Mouse (Mus musculus) right cerebral cortex, postnatal 25 days (tissue): ENCODE results near the gene Gpr179.

Experiments used
- DNase-seq: peaks from one replicate; pipeline ENCODE4 v3.0.0; 2022

The Gpr179 gene

GRCm38 (mm10) chr11:97352027-97352684 lies at the start of gene Gpr179:
TSS of gene Gpr179 (minus strand) at chr11:97352077.
- DNase-seq = no peak

GRCm38 (mm10) chr11:97401082-97401481 lies 49.2 kb upstream of the Gpr179 start:
- DNase-seq = peak; percentile 79

- peak; percentile 77 for DNase-seq
These were observed 48.3 kb upstream of the Gpr179 start for GRCm38 (mm10) chr11:97399958-97400710.

GRCm38 (mm10) chr11:97398506-97398905 lies 46.6 kb upstream of the Gpr179 start:
- DNase-seq = no peak

- DNase-seq = peak; percentile 73
These were observed 42.3 kb upstream of the Gpr179 start for GRCm38 (mm10) chr11:97394146-97394545.

- no peak for DNase-seq
These were observed 41.8 kb upstream of the Gpr179 start for GRCm38 (mm10) chr11:97393658-97394057.

GRCm38 (mm10) chr11:97389127-97389526 lies 37.2 kb upstream of the Gpr179 start:
- no peak for DNase-seq

GRCm38 (mm10) chr11:97387811-97388210 lies 35.9 kb upstream of the Gpr179 start:
- no peak for DNase-seq

GRCm38 (mm10) chr11:97383764-97384163 lies 31.9 kb upstream of the Gpr179 start:
- no peak for DNase-seq

- DNase-seq = no peak
These were observed 31.1 kb upstream of the Gpr179 start for GRCm38 (mm10) chr11:97383017-97383416.

GRCm38 (mm10) chr11:97380036-97380435 lies 28.2 kb upstream of the Gpr179 start:
- DNase-seq = no peak

GRCm38 (mm10) chr11:97373402-97373801 lies 21.5 kb upstream of the Gpr179 start:
- no peak for DNase-seq

GRCm38 (mm10) chr11:97372159-97372864 lies 20.4 kb upstream of the Gpr179 start:
- no peak for DNase-seq

GRCm38 (mm10) chr11:97370329-97371091 lies 18.6 kb upstream of the Gpr179 start:
- DNase-seq = peak; percentile 64

- DNase-seq = no peak
These were observed 16.6 kb upstream of the Gpr179 start for GRCm38 (mm10) chr11:97368501-97368900.

GRCm38 (mm10) chr11:97365556-97365955 lies 13.7 kb upstream of the Gpr179 start:
- no peak for DNase-seq

- no peak for DNase-seq
These were observed 11.7 kb upstream of the Gpr179 start for GRCm38 (mm10) chr11:97363644-97363995.

- DNase-seq = peak; percentile 41
These were observed 11.2 kb upstream of the Gpr179 start for GRCm38 (mm10) chr11:97362943-97363643.

- peak; percentile 44 for DNase-seq
These were observed 10.7 kb upstream of the Gpr179 start for GRCm38 (mm10) chr11:97362649-97362942.

- peak; percentile 95 for DNase-seq
These were observed 10.2 kb upstream of the Gpr179 start, which contains the start of gene Socs7 for GRCm38 (mm10) chr11:97361948-97362648. TSS of gene Socs7 (plus strand) at chr11:97362551.

- DNase-seq = peak; percentile 61
These were observed 5.8 kb upstream of the Gpr179 start for GRCm38 (mm10) chr11:97357663-97358062.

- DNase-seq = no peak
These were observed 3.4 kb upstream of the Gpr179 start for GRCm38 (mm10) chr11:97355247-97355646.
